Mouse (Mus musculus): ENCODE measurements around the gene Rftn1. TPM values are rescaled to one million over a fixed set of nuclear protein-coding genes. Genes with fewer than 3 reads are reported as not detected.

Rftn1 gene
- total RNA-seq, 2 experiments from 2014 or later = 0.19 to 4.3 TPM

- no peak for ATAC-seq (replicated peaks; ENCODE audit: low FRiP score, poor library complexity, severe bottlenecking)
These were observed 218.3 kb downstream of the Rftn1 start for GRCm38 (mm10) chr17:49972164-49972563.

GRCm38 (mm10) chr17:49971057-49971456 lies 219.4 kb downstream of the Rftn1 start:
- no peak for ATAC-seq (replicated peaks; ENCODE audit: low FRiP score, poor library complexity, severe bottlenecking)

DNA sequence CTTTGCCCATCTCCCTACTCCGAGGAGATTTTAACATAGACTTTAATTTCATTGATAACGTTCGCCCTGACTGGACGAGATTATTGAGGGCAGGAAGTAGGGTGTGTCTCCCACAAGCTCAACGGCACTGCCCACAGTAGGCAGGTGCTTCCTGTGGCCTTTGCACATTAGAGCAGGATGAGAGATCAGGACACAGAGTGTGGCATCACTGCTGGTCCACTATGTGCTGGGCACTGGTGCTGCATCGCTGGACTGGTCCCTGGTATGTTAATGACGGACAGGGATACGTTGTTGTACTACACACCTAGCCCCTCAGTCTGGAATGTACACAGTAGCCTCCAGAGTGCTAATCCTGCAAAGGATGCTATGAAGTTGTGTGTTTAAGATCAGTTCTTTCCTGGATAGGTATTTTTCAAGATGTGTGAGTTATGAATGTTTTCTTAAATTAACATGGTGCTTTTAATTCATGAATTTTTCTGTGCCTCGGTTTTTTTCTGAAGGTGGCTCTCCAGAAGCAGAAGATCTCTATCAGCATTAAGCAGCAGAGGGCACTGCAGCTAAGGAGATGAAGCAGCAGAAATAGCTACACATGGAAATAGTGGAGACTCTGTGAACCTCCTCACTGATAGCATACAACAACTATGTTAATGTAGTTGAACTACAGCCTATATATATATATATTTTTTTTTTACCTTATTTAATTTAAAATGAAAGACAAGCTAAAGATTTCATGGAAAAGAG lies 221.8 kb downstream of the Rftn1 start:
- peak; percentile 90 for ATAC-seq (replicated peaks; ENCODE audit: low FRiP score, poor library complexity, severe bottlenecking)

GRCm38 (mm10) chr17:49965846-49966762 lies 224.4 kb downstream of the Rftn1 start:
- no peak for ATAC-seq (replicated peaks; ENCODE audit: low FRiP score, poor library complexity, severe bottlenecking)

DNA sequence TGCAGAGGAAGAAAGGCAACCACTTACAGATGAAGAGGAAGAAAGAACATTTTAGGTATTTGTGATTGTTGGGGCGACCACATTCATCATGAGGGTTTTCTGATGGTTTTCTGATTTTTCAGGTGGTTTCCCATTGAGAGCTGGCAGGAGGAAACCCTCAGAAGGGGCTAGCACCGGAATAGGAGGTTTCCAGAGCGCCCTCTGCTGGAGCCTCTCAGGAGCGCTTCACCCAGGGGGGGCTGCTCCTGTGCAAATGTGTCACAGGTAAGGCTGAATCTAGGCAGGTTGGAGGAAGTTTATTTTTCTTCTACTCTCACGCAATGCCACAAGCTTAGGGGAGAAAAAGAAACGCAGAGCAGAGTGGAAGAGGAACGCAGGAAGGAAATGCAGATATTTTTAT lies 225.4 kb downstream of the Rftn1 start:
- no peak for ATAC-seq (replicated peaks; ENCODE audit: low FRiP score, poor library complexity, severe bottlenecking)

DNA sequence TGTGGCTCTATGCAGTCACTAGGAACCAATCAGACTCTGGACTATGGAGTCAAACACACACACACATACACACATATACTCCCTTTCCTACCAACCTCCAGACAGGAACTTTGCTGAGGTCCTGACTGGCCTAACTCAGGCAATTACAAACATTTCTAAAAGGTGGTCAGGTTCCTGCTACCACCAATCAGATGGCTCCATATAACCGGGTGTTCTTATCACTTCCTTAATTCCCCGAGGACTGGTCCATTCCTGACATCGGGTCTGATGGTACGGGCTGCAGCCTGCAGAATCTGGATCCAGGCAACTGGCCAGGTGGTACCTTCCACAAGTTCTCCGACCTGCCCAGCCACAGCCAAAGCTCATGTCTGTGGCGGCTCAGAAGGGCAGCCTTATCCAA lies 226.0 kb downstream of the Rftn1 start:
- ATAC-seq (replicated peaks; ENCODE audit: low FRiP score, poor library complexity, severe bottlenecking) = no peak

DNA sequence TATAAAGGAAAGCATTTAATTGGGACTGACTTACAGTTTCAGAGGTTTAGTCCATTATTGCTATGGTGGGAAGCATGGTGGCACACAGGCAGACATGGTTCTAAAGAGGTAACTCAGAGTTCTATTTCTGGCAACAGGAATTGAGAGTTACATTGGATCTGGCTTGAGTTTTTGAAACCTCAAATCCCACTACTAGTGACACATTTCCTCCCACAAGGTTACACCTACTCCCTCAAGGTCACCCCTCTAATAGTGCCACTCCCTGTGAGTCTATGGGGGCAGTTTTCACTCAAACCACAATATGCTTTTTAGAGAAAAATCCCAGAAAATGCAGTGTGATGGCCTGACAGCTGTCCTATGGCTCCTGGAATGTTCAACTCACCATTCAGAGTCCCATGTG lies 231.5 kb downstream of the Rftn1 start:
- ATAC-seq (replicated peaks; ENCODE audit: low FRiP score, poor library complexity, severe bottlenecking) = no peak

- peak; percentile 19; the same call in 1 of the 2 replicates for ATAC-seq (replicated peaks; ENCODE audit: low FRiP score, poor library complexity, severe bottlenecking)
These were observed 238.4 kb downstream of the Rftn1 start for GRCm38 (mm10) chr17:49951856-49952607.

DNA sequence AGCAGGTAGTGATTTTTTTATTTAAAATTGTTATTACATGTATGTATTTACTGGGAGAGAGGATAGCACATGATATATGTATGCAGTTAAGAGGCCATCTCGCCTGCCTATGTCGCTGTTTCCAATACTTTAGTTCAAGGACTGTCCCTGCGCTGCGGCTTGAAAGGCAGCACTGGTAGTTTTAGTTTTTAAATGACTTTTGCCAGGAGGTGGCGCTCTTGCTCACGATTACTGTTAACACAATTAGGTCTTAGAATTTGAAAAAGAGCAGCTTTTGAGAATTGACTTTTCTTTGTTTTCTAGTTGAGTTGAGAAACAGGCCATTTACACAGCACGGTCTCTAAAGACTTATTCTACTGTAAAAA lies 239.0 kb downstream of the Rftn1 start:
- peak; percentile 63; the same call in 1 of the 2 replicates for ATAC-seq (replicated peaks; ENCODE audit: low FRiP score, poor library complexity, severe bottlenecking)

DNA sequence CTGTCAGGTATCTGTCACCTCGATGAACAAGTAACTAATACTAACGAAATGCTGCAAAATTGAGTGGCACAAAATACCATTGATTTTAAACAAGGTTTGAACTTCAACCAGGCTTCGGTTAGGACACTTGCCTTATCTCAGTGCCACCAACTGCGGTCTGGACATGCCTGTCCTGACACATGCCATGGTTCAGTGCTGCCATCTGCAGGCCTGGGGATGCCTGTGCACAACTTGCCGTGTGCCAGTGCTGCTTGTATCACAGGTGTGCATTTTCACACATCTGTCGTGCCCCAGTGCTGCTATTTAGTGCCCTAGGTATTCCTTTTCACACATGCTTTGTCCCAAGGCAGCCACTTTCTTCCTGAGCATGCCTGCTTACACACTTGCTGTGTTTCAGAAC lies 247.8 kb downstream of the Rftn1 start:
- peak; percentile 74 for ATAC-seq (replicated peaks; ENCODE audit: low FRiP score, poor library complexity, severe bottlenecking)

Other genes with a start within 250 kb of the Rftn1 start
- gene Dazl, start 103.0 kb upstream of the Rftn1 start, total RNA-seq (2015; ENCODE audit: low replicate concordance) = not detected in 2 replicates
- 0.51 TPM in 1 of 2 replicates, not detected in the other for gene Dazl, start 103.0 kb upstream of the Rftn1 start, total RNA-seq (2017; ENCODE audit: low replicate concordance)